In genomic region chr6:119826701-119827100, GRCm38 (mm10) we compare ENCODE assay signal across 24 mouse cellular contexts. TPM values are rescaled to one million over a fixed set of nuclear protein-coding genes. Genes with fewer than 3 reads are reported as not detected.
DNase-seq lines count a peak whose midpoint lies in the region; ATAC-seq and TF ChIP-seq lines count a peak whose summit lies in the region.
"Had no signal": no experiment of that assay in that cellular context is flagged by ENCODE, and none has a peak within 500 bp of the region (broad histone marks: within the 10 kb centered on the region; RNA-seq: fewer than 3 reads in every experiment).

No protein-coding gene starts in this region.

- H3K4me2 ChIP-seq in heart, postnatal 0 days (ENCODE audit: low read depth, low read length) = no peak overlapping the region
- H3K4me2 ChIP-seq in lung, embryonic 16.5 days (ENCODE audit: low read depth, low read length) = peak overlapping the region; percentile 18; the same call in 1 of the 2 replicates
- H3K4me2 ChIP-seq: forebrain, embryonic 13.5 days; heart, embryonic 12.5 days; hindbrain, embryonic 14.5 days had no signal

- H3K4me3 ChIP-seq in heart, postnatal 0 days (ENCODE audit: low read depth, low read length) = no peak overlapping the region
- H3K4me3 ChIP-seq in lung, embryonic 16.5 days (ENCODE audit: low read length) = no peak overlapping the region
- H3K4me3 ChIP-seq: forebrain, embryonic 10.5 days; forebrain, embryonic 13.5 days; heart, embryonic 12.5 days had no signal

- H3K36me3 ChIP-seq in heart, postnatal 0 days (replicated peaks; ENCODE audit: control insufficient read depth, insufficient read depth, low read length) = peaks cover 16% of the 10 kb centered on the region
- peaks cover 7% of the 10 kb centered on the region; the same call in 1 of the 2 replicates for H3K36me3 ChIP-seq in lung, embryonic 16.5 days (ENCODE audit: control insufficient read depth, insufficient read depth, low read length)

- H3K27ac ChIP-seq in heart, postnatal 0 days (ENCODE audit: low read depth) = 0 out of 2 replicates have a peak overlapping the region, but pooled peaks have one; percentile 75
- no peak overlapping the region for H3K27ac ChIP-seq in lung, embryonic 16.5 days (ENCODE audit: low read length)
- H3K27ac ChIP-seq: forebrain, embryonic 10.5 days; forebrain, embryonic 13.5 days; hindbrain, embryonic 14.5 days; hindbrain, postnatal 0 days had no signal

- peak; percentile 20 for DNase-seq in adrenal gland, adult 2 months
- no peak for DNase-seq in adrenal gland, postnatal 10 days
- DNase-seq in heart, postnatal 0 days (ENCODE audit: low spot score) = no peak
- no peak for DNase-seq in heart, postnatal 10 days
- no peak for DNase-seq in lung, postnatal 14 days
- DNase-seq: adrenal gland, adult 8-10 months; B cell, adult 2 months; cerebellum, adult 18-20 months; cerebellum, adult 9-10 months; cerebellum, postnatal 14 days; gastrocnemius, postnatal 10 days; gastrocnemius, postnatal 36 days; heart, postnatal 4 days had no signal

- H3K27me3 ChIP-seq in heart, postnatal 0 days (ENCODE audit: control insufficient read depth, insufficient read depth, low read length) = no peaks in the 10 kb centered on the region
- no peaks in the 10 kb centered on the region for H3K27me3 ChIP-seq in lung, embryonic 16.5 days (ENCODE audit: control insufficient read depth, insufficient read depth, low read depth, low read length)
- H3K27me3 ChIP-seq: CH12.LX; forebrain, embryonic 13.5 days; heart, embryonic 12.5 days had no signal

- intact Hi-C loops in heart, postnatal 10 days (cut with DNase I) = no loop called here

- peaks cover 6% of the 10 kb centered on the region; the same call in 1 of the 2 replicates for H3K4me1 ChIP-seq in heart, postnatal 0 days (ENCODE audit: control insufficient read depth, insufficient read depth)
- 0 out of 2 replicates have a peak, but pooled peaks cover 4% of the 10 kb centered on the region for H3K4me1 ChIP-seq in lung, embryonic 16.5 days (replicated peaks; ENCODE audit: control insufficient read depth, insufficient read depth, low read length)

- ATAC-seq in heart, postnatal 0 days (ENCODE audit: insufficient read depth, low read depth) = no peak
- ATAC-seq in lung, embryonic 16.5 days (ENCODE audit: low read depth) = no peak
- ATAC-seq: forebrain, embryonic 13.5 days; forebrain, embryonic 16.5 days; hindbrain, postnatal 0 days; inflammation-experienced regulatory T-cells, adult 6 months; intestine, embryonic 16.5 days had no signal

- WGBS in heart, postnatal 0 days = 69% methylated on average over 4 of the region's 4 CpGs
- WGBS in lung, embryonic 16.5 days = 53% methylated on average over 4 of the region's 4 CpGs

- no peak for TF ChIP-seq CTCF in heart, postnatal 0 days (IDR thresholded peaks at IDR 0.05; ENCODE audit: low read depth)

- TF ChIP-seq EP300 in heart, postnatal 0 days (IDR thresholded peaks at IDR 0.05; ENCODE audit: low read depth) = no peak

- H3K9me3 ChIP-seq in heart, postnatal 0 days (replicated peaks; ENCODE audit: control insufficient read depth, low read length) = no peaks in the 10 kb centered on the region
- H3K9me3 ChIP-seq in lung, embryonic 16.5 days (ENCODE audit: control insufficient read depth, low read length) = no peaks in the 10 kb centered on the region
- H3K9me3 ChIP-seq: forebrain, embryonic 10.5 days; forebrain, embryonic 13.5 days; G1E; heart, embryonic 12.5 days had no signal

- no peak overlapping the region for H3K9ac ChIP-seq in heart, postnatal 0 days (replicated peaks; ENCODE audit: low read depth, low read length)
- H3K9ac ChIP-seq in lung, embryonic 16.5 days (ENCODE audit: low read length) = no peak overlapping the region
- H3K9ac ChIP-seq: forebrain, embryonic 13.5 days; heart, embryonic 12.5 days; hindbrain, embryonic 14.5 days had no signal

RNA-seq across cellular contexts. Expression of gene Erc1, which starts 21.3 kb away (rescaled TPM):
- 10 to 100 TPM; 18.0 to 20.2 TPM for total RNA-seq in adrenal gland, adult 2 months (2021)
- polyA plus RNA-seq in adrenal gland, adult 2 months (2012; rRNA removed) = 4.1 and 5.3 TPM in 2 replicates
- total RNA-seq in adrenal gland, postnatal 10 days (2021) = 10 to 100 TPM; 19.3 to 24.1 TPM
- 19.2 and 30.7 TPM in 2 replicates for total RNA-seq in heart, postnatal 0 days (2014; rRNA removed; ENCODE audit: low replicate concordance)
- 11.9 and 12.5 TPM in 2 replicates for polyA plus RNA-seq in heart, postnatal 0 days (2015; fragmentation: Nextera tagmentation; extraction: Ambion mirVana)
- total RNA-seq in heart, postnatal 10 days (2021) = 10 to 100 TPM; 38.5 to 46.4 TPM
- 14.2 and 14.4 TPM in 2 replicates for polyA plus RNA-seq in lung, embryonic 16.5 days (2015; fragmentation: Nextera tagmentation; extraction: Ambion mirVana)
